8 mouse cellular contexts compared by ENCODE assay signal in genomic region chr7:99579491-99580190, GRCm38 (mm10). TPM values are rescaled to one million over a fixed set of nuclear protein-coding genes. Genes with fewer than 3 reads are reported as not detected.
DNase-seq lines count a peak whose midpoint lies in the region; ATAC-seq and TF ChIP-seq lines count a peak whose summit lies in the region.

No protein-coding gene starts in this region.

- H3K4me2 ChIP-seq in kidney, postnatal 0 days (ENCODE audit: low read length): peak overlapping the region; percentile 5; the same call in 1 of the 2 replicates
- H3K4me2 ChIP-seq in embryonic facial prominence, embryonic 14.5 days (ENCODE audit: low read depth, low read length): peak overlapping the region; percentile 38

- 20% methylated on average over 16 of the region's 16 CpGs for WGBS in kidney, postnatal 0 days
- WGBS in embryonic facial prominence, embryonic 14.5 days: 11% methylated on average over 16 of the region's 16 CpGs

- no peaks in the 10 kb centered on the region for H3K27me3 ChIP-seq in kidney, postnatal 0 days (ENCODE audit: insufficient read depth, low read length)
- no peaks in the 10 kb centered on the region for H3K27me3 ChIP-seq in embryonic facial prominence, embryonic 14.5 days (replicated peaks; ENCODE audit: control insufficient read depth, insufficient read depth, low read length)

- no peak for DNase-seq in kidney, postnatal 0 days (ENCODE audit: low spot score)
- no peak for DNase-seq in kidney, adult 18-20 months
- peak; percentile 57 for DNase-seq in cerebellum, adult 11 months
- peak; percentile 33 for DNase-seq in embryonic facial prominence, embryonic 14.5 days (ENCODE audit: low spot score)
- DNase-seq in left cerebral cortex, adult 2 months (ENCODE audit: extremely low spot score in 1 of 2, low spot score in 2 of 2): peak; percentile 39 to 49
- DNase-seq in retina, postnatal 1 day: peak; percentile 58
- DNase-seq in gastrocnemius, postnatal 10 days: no peak
- no peak for DNase-seq in adrenal gland, postnatal 4 days (ENCODE audit: low spot score in 2 of 2)

- no peak overlapping the region for H3K27ac ChIP-seq in kidney, postnatal 0 days
- H3K27ac ChIP-seq in embryonic facial prominence, embryonic 14.5 days (replicated peaks; ENCODE audit: low read depth, low read length): no peak overlapping the region
- H3K27ac ChIP-seq in left cerebral cortex, adult 2 months: peak overlapping the region; percentile 69

- H3K9ac ChIP-seq in kidney, postnatal 0 days (ENCODE audit: low read depth, low read length): no peak overlapping the region
- 0 out of 2 replicates have a peak overlapping the region, but pooled peaks have one; percentile 19 for H3K9ac ChIP-seq in embryonic facial prominence, embryonic 14.5 days (ENCODE audit: low read depth, low read length)

- TF ChIP-seq CTCF in kidney, postnatal 0 days (IDR thresholded peaks at IDR 0.05; ENCODE audit: low read depth): no peak
- TF ChIP-seq CTCF in left cerebral cortex, adult 2 months (IDR thresholded peaks at IDR 0.05): no peak

- no peak overlapping the region for H3K4me3 ChIP-seq in kidney, postnatal 0 days (replicated peaks; ENCODE audit: low read depth, low read length)
- H3K4me3 ChIP-seq in embryonic facial prominence, embryonic 14.5 days (ENCODE audit: low read depth, low read length): 0 out of 2 replicates have a peak overlapping the region, but pooled peaks have one; percentile 14
- peak overlapping the region; percentile 30; the same call in 1 of the 2 replicates for H3K4me3 ChIP-seq in left cerebral cortex, adult 2 months

- intact Hi-C loops in left cerebral cortex, adult 2 months (cut with DNase I): no loop called here

- peaks cover 3% of the 10 kb centered on the region; the same call in 1 of the 2 replicates for H3K36me3 ChIP-seq in kidney, postnatal 0 days (ENCODE audit: insufficient read depth, low read length)
- no peaks in the 10 kb centered on the region for H3K36me3 ChIP-seq in embryonic facial prominence, embryonic 14.5 days (ENCODE audit: control insufficient read depth, insufficient read depth, low read length)

- H3K4me1 ChIP-seq in kidney, postnatal 0 days (replicated peaks; ENCODE audit: insufficient read depth, low read length): no peaks in the 10 kb centered on the region
- H3K4me1 ChIP-seq in embryonic facial prominence, embryonic 14.5 days (ENCODE audit: control insufficient read depth, insufficient read depth, low read length): peaks cover 7% of the 10 kb centered on the region; the same call in 1 of the 2 replicates

- no peak for ATAC-seq in kidney, postnatal 0 days (replicated peaks; ENCODE audit: low FRiP score, low read depth)
- ATAC-seq in embryonic facial prominence, embryonic 14.5 days (ENCODE audit: low read depth): no peak

- H3K9me3 ChIP-seq in kidney, postnatal 0 days (replicated peaks; ENCODE audit: low read length): no peaks in the 10 kb centered on the region
- H3K9me3 ChIP-seq in embryonic facial prominence, embryonic 14.5 days (ENCODE audit: control insufficient read depth, low read length): no peaks in the 10 kb centered on the region

RNA-seq across cellular contexts. Expression of gene Arrb1, which starts 44.4 kb away (rescaled TPM):
- 6.6 and 7.6 TPM in 2 replicates for polyA plus RNA-seq in kidney, postnatal 0 days (2015; fragmentation: Nextera tagmentation; extraction: Ambion mirVana)
- polyA plus RNA-seq in embryonic facial prominence, embryonic 14.5 days (2014; fragmentation: Nextera tagmentation; extraction: Ambion mirVana): 2.8 and 3.8 TPM in 2 replicates
- total RNA-seq in left cerebral cortex, adult 2 months (2021): 100 to 1,000 TPM; 193 to 197 TPM
- 10 to 100 TPM; 21.4 to 26.2 TPM for total RNA-seq in gastrocnemius, postnatal 10 days (2021)
- 10 to 100 TPM; 74.9 to 76.9 TPM for total RNA-seq in adrenal gland, postnatal 4 days (2021)

RNA-seq across cellular contexts. Expression of gene Tpbgl, which starts 47.3 kb away (rescaled TPM):
- 0.51 and 0.63 TPM in 2 replicates for polyA plus RNA-seq in kidney, postnatal 0 days (2015; fragmentation: Nextera tagmentation; extraction: Ambion mirVana)
- polyA plus RNA-seq in embryonic facial prominence, embryonic 14.5 days (2014; fragmentation: Nextera tagmentation; extraction: Ambion mirVana): 2.0 and 2.5 TPM in 2 replicates
- 1 to 10 TPM; 3.4 to 4.5 TPM for total RNA-seq in left cerebral cortex, adult 2 months (2021)
- total RNA-seq in gastrocnemius, postnatal 10 days (2021): 10 to 100 TPM; 36.4 to 42.1 TPM
- 10 to 100 TPM; 12.7 to 14.2 TPM for total RNA-seq in adrenal gland, postnatal 4 days (2021)

Comparison
In these comparisons a context has a peak if more than half of its experiments do, and no peak if none do; other contexts are left out.
1. DNase-seq: peak in cerebellum, adult 11 months (single experiment), embryonic facial prominence, embryonic 14.5 days (single experiment), left cerebral cortex, adult 2 months (2 of 2) and retina, postnatal 1 day (single experiment); none in kidney, postnatal 0 days (single experiment), kidney, adult 18-20 months (single experiment), gastrocnemius, postnatal 10 days (single experiment) and adrenal gland, postnatal 4 days (0 of 2).